Mouse (Mus musculus) spleen, adult 2 months (tissue): ENCODE measurements around the gene Fbxo31.

Source experiments
- CTCF ChIP-seq: fragments of 200-500 bp; IDR thresholded peaks from 2 replicates; pipeline ENCODE4 v1.5.1; 2011; ENCODE audit warnings: mild to moderate bottlenecking, inconsistent platforms; ENCODE audit not compliant: insufficient read depth, insufficient read length, insufficient replicate concordance; ENCODE audit errors: extremely low read depth
- POLR2A ChIP-seq: fragments of 200-500 bp; IDR thresholded peaks from 2 replicates; pipeline ENCODE4 v1.6.1; 2011; ENCODE audit warnings: low read depth, low read length, inconsistent platforms

DNA sequence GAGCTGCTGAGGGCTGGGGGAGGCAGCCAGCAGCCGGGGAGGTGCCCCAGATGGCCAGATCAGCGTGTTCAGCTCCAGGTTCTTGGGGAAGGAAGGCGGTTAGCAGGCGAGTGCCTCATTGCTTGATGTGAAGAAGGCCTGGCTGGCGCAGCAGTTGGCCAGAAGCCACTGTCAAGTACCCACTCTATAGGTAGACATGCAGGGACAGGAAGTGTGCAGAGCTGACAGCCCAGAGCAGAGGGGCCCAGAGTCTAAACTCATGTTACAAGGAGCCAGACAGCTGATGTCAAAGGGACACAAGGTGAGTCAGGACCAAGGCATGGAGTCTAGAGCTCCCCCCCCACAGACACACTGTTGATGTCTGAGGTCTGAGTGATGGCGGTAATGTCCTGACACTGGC lies 28.6 kb downstream of the Fbxo31 start:
- TF ChIP-seq CTCF (no peak), POLR2A (no peak)
